Comparison of ENCODE assay signal across 27 mouse cellular contexts in genomic region chr8:9027672-9028071, GRCm38 (mm10).
"Had no signal": no experiment of that assay in that cellular context is flagged by ENCODE, and none has a peak within 500 bp of the region (broad histone marks: within the 10 kb centered on the region; RNA-seq: fewer than 3 reads in every experiment).

No protein-coding gene starts in this region.

- H3K4me2 ChIP-seq: heart, embryonic 12.5 days; hindbrain, embryonic 12.5 days; hindbrain, embryonic 14.5 days; kidney, embryonic 15.5 days; limb, embryonic 13.5 days; limb, embryonic 15.5 days; liver, embryonic 13.5 days had no signal

- H3K27me3 ChIP-seq: heart, embryonic 12.5 days; hindbrain, embryonic 12.5 days; kidney, embryonic 15.5 days; limb, embryonic 13.5 days; limb, embryonic 15.5 days; liver, embryonic 13.5 days had no signal

- H3K9me3 ChIP-seq: heart, embryonic 10.5 days; heart, embryonic 12.5 days; hindbrain, embryonic 10.5 days; hindbrain, embryonic 12.5 days; kidney, embryonic 15.5 days; limb, embryonic 13.5 days; limb, embryonic 15.5 days; liver, embryonic 13.5 days had no signal

- H3K9ac ChIP-seq: heart, embryonic 12.5 days; hindbrain, embryonic 12.5 days; hindbrain, embryonic 14.5 days; kidney, embryonic 15.5 days; limb, embryonic 13.5 days; limb, embryonic 15.5 days; liver, embryonic 13.5 days had no signal

- H3K4me1 ChIP-seq: heart, embryonic 12.5 days; hindbrain, embryonic 10.5 days; limb, embryonic 15.5 days; liver, embryonic 13.5 days had no signal

- ATAC-seq: forebrain, embryonic 16.5 days; hindbrain, embryonic 16.5 days; inflammation-experienced regulatory T-cells, adult 6 months had no signal

- DNase-seq: gastrocnemius, adult 2 months; gastrocnemius, postnatal 10 days; gastrocnemius, postnatal 25 days; heart, adult 18-20 months; heart, postnatal 10 days; heart, postnatal 4 days; kidney, adult 11 months; kidney, adult 2 months; kidney, adult 9 months; kidney, postnatal 14 days; layer of hippocampus, adult 9-11 months; layer of hippocampus, postnatal 36 days; left cerebral cortex, postnatal 4 days; liver, embryonic 13.5 days had no signal

- H3K36me3 ChIP-seq: heart, embryonic 10.5 days; heart, embryonic 12.5 days; hindbrain, embryonic 10.5 days; hindbrain, embryonic 12.5 days; kidney, embryonic 15.5 days; limb, embryonic 13.5 days; limb, embryonic 15.5 days; liver, embryonic 13.5 days had no signal

- H3K4me3 ChIP-seq: gastrocnemius, adult 2 months; heart, embryonic 10.5 days; heart, embryonic 12.5 days; hindbrain, embryonic 10.5 days; hindbrain, embryonic 12.5 days; kidney, embryonic 15.5 days; layer of hippocampus, adult 2 months; limb, embryonic 13.5 days; limb, embryonic 15.5 days; liver, embryonic 13.5 days had no signal

- H3K27ac ChIP-seq: gastrocnemius, adult 2 months; heart, embryonic 10.5 days; hindbrain, embryonic 10.5 days; hindbrain, embryonic 12.5 days; hindbrain, embryonic 14.5 days; kidney, embryonic 15.5 days; kidney, postnatal 0 days; layer of hippocampus, adult 2 months; limb, embryonic 13.5 days; limb, embryonic 15.5 days; liver, embryonic 13.5 days had no signal
